Mouse (Mus musculus) spleen, embryonic (tissue): Measurements from ENCODE around the gene Adgre5.

Experiments
- CTCF ChIA-PET: fragments of 350-600 bp; sonication (Branson Sonifier 250); formaldehyde crosslinking; loops from one replicate; lab custom pipeline; 2022; lab: Charles Lee

The Adgre5 gene

DNA sequence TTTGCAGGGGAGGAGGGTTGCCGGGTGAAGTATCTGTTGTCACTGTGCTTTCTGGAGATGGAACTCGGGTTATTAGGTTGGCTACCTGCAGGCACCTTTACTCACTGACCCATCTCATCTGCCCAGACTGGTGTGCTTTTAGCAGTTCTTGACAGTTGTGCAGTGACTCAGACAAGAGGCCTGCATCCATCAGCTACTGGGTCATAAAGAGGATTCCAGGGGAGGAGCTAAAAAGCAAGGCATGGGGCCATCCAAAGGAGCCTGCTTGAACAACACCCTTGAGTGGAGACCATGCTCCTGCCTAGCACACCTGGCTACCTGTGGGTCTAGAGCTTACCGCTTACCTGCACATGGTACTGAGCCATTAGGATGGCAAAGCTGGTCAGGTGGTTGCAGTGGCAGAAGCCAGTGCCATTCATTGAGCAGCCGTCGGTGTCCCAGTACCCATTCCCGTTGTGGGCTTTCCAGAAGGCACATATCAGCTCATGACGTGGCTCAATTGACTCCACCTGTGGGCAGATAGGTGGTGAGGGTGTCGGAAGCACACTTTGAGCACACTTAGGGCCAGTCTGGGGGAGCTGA is 15.5 kb downstream of the Adgre5 start:
- CTCF ChIA-PET, result interaction anchor here (2.1 kb wide), 1 partner anchor 170 kb away, joined by 6 read pairs; no protein-coding TSS in a partner anchor

DNA sequence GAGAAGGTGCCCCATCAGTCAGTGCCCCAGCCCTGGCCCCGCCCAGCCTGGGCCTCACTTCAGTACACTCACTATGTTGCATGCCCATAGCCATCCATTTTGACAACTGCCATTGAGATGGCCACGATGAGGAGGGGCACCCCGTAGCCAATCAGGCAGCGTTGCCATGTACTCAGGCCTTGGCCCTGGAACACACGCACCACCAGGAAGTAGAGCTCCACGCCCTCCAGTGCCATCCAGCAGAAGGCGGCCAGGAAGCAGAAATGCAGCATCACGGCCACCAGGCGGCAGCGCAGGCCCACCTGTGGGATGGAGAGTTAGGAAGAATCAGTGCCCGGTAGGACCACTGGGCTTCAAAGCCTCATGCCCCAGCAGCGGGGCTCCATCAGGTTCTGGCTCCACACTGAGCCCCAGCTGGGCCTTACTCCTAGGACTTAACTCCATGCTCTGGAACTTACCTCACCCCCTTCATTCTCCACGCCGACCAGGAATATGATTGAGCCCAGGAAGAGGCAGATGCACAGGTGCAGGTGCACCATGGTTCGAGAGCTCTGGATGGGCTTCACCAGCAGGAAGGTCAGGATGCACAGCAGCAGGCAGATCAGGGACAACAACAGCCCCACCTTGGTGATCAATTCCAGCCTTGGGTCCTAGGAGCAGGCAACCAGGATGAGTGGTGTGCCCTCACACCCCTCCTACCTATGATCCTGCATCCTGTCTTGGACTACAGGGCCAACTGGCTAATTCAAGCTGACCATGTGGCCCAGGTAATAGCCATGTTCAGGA is 16.2 kb downstream of the Adgre5 start:
- CTCF ChIA-PET, result interaction anchor here (2.1 kb wide), 1 partner anchor 171 kb away, joined by 6 read pairs; no protein-coding TSS in a partner anchor

DNA sequence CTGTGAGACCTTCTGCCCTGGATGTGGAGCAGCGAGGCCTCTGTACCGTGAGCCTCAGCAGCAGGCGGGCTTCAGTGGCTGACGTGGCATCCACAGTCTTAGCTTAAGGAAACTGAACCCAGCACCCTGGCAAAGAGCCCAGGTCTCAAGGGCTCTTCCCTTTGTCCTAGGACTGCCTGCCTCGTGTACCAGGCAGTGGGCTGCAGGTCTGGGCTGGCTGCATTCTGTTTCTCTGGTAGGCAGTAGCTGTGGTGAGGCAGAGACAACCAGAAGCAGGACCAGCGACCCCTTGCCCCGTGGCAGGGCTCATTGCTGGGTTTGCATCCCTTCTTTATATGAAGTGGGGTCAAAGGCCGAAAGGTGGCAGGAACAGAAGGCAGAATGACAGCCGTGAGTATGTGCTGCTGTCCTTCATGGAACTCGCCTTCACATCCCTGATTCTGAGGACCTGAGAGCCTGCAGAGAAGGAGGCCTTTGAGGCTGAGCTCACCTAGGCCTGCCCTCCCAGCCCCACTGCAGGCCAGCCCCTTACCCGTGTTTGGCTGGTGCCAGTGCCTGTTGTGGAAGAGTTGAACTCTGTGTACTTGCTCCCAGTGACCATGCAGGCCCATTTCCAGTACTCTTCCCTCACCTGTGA is 17.6 kb downstream of the Adgre5 start:
- CTCF ChIA-PET, result interaction anchor here (0.7 kb wide), 1 partner anchor 10 kb away, joined by 5 read pairs; no protein-coding TSS in a partner anchor

DNA sequence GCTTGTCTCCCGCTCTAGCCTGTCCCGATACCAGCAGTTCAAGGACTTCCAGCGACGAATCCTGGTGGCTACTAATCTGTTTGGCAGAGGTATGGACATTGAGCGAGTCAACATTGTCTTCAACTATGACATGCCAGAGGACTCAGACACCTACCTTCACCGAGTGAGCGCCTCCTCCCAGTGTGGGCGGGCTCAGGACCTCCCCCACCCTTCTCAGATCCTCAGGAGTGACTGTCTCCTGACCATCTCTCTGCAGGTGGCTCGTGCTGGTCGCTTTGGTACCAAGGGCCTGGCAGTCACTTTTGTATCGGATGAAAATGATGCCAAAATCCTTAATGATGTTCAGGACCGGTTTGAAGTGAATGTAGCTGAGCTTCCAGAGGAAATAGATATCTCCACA is 18.5 kb downstream of the Adgre5 start:
- CTCF ChIA-PET, result interaction anchor here (0.6 to 0.8 kb wide), 2 partner anchors 14 to 324 kb away, joined by 3 read pairs; no protein-coding TSS in a partner anchor

DNA sequence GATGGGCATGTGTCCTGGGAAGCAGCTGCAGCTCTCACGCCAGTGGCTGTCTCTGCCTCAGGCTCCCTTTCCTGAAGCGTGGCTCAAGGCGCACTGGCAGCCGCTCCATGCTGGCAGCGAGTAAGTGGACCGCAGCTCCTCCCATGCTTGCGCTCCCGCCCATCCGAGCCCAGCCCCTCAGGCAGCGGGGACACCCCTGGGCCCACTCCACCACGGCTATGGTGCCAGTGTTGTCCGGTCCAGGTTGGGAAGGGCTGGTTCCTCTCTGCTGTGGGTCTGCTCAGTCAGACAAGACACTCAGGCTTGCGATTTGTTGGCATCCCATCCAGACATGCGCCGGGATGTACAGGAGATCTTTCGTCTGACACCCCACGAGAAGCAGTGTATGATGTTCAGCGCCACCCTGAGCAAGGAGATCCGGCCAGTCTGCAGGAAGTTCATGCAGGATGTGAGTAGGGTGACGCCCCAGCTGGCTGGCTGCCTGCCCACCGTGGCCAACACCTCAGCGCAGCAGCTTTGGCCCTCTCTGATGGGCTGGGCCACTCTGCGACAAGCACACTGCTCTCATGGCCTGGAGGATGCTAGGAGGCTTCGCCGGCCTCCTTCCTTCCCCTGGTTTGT is 19.6 kb downstream of the Adgre5 start:
- CTCF ChIA-PET, result interaction anchor here (0.6 to 1.0 kb wide), 3 partner anchors 15 to 325 kb away, joined by 3 read pairs; no protein-coding TSS in a partner anchor

DNA sequence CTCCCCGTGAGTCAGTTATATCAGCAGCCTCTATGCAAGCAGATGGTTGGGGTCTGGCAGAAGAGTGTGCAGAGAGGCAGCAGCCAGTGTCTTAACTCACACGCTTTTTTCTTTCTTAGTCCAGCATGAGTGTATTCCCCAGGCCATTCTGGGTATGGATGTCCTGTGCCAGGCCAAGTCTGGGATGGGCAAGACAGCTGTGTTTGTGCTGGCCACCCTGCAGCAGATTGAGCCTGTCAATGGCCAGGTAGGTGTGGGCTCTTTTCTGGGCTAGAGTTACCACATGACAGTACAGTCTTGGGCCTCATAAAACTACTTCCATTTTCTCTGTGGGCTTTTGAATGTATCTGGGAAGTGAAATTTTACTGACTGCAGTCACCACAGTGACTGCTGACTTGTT is 21.4 kb downstream of the Adgre5 start:
- CTCF ChIA-PET, result no interaction called here

DNA sequence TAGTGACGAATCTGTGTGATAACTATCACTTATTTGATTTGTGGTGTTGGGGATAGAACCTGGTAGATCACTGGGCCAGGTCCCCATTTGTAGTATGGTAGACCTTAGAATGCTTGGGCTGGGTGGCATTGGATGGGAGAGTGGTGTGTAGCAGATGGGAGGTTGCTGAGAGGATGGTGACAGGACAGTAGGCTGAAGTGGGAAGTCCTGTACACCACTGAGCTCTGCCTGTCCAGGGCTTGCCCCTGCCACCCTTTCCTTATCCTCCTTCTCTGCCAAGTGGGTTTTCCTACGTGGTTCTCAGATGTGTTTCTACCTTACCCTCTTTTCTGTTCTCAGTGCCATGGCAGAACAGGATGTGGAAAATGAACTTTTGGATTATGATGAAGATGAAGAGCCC is 22.1 kb downstream of the Adgre5 start:
- CTCF ChIA-PET, result no interaction called here

DNA sequence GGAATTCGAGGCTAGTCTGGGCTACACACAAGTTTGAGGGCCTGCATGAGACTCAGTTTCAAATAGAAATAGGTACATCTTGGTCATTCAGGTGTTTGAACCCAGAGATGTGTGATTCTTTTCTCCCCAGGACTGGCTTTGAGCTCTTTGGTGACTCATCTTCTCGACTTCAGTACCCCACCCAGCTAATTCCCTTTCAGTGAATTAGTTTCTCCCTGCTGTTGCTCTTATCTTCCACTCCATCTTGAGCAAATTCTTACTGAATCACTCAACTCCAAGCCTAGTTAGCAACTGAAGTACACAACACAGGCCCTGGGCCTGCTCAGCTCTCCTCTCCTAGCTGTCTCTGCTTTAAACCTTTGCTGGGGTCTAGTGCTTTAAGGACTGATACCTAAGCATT is 24.6 kb downstream of the Adgre5 start:
- CTCF ChIA-PET, result no interaction called here

DNA sequence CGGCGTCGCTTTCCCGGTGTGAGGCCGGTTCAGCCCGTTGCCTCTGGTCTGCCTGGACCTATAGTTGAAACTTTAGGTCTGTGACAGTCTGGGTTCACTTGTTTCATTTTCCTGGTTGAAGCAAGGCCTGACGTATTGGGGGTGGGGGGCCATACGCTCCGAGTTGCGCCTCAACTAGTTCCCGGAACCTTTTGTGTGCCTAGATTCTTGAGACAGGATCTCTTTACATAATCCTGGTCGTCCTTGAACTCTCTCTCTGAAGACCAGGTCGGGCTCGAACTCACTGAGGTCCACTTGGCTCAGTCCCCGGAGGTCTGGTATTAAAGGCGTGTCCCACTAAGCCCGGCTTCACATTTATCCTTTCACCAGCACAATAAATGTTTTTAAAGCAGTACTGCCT is 25.4 kb downstream of the Adgre5 start:
- CTCF ChIA-PET, result no interaction called here

DNA sequence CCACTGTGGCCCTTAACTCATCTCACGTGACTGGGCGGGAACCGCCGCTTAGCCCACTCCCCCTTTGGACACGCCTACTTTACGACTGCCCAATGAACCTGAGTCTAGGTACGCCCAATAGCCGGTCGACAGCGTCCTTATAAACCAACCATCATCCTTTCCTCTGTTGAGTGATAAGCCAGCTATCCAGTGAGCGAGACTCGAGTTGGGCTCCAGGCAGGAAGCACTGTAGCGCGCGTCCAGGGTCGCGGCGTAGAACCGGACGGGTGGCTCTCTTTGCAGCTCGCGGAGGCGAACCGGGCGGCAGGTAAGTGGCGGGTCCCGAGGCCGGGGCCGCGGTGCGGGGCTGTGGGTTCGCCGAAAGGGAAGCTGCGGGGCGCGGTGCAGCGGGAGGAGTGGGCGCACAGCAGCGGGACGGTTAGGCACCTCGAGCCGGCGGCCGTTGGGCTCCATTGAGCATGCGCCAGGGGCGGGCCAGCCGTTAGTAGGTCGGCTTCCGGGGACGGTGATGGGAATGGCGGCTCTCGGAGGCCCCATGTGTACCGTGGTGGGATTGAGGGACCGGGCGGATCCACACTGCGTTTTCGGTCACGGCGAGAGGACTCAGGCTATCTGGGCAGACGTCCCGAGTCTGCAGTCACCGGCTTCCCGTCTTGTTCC is 26.0 kb downstream of the Adgre5 start, which contains the start of gene Ddx39:
Gene Ddx39 (plus strand): TSS at position 147 of the 660 bp plus-strand sequence.
- CTCF ChIA-PET, result interaction anchor here (0.5 kb wide), 1 partner anchor 92 kb away, joined by 6 read pairs; no protein-coding TSS in a partner anchor

DNA sequence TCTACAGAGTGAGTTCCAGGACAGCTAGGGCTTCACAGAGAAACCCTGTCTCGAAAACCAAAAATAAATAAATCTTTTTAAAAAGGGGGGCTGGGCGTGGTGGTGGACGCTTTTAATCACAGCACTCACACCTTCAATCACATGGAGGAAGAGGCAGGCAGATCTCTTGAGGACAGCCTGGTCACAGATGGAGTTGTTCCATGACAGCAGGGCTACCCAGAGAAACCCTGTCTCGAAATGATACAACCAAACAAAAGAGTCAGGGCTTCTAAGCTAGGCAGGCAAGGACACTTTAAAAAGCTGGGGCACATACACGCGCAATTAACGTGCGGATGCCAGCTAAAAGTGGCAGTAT is 26.5 kb downstream of the Adgre5 start:
- CTCF ChIA-PET, result interaction anchor here (0.5 kb wide), 1 partner anchor 92 kb away, joined by 6 read pairs; no protein-coding TSS in a partner anchor

DNA sequence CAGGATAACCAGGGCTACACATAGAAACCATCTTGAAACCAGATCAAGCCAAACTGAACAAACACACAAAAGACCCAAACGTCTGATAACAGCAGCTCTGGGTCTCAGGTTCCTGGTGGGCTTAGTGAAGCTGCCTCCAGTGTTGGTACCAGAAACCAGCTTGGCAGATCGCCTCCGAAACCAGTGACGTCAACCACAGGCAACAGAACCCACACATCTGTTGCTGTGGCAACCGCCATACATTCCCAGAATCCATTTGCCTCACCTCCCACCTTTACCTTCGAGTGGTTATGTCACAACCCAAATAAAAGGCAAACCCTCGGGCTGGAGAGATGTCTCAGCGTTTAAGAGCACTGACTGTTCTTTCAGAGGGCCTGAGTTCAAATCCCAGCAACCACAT is 33.6 kb downstream of the Adgre5 start:
- CTCF ChIA-PET, result no interaction called here

DNA sequence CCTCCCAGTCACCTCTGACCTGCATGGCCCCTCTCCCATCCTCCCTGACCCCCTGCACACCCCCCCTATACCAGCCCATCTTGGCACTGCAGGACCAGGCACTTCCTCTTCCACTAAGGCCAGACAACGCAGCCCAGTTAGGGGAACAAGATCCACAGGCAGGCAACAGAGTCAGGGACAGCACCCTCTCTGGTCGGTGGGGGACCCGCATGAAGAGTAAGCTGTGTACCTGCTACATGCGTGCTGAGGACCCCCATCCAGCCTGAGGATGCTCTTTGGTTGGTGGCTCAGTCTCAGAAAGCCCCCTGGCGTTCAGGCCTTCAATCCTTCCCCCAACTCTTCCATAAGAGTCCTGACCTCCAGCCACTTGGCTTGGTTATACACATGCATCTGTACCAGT is 34.7 kb downstream of the Adgre5 start:
- CTCF ChIA-PET, result no interaction called here

DNA sequence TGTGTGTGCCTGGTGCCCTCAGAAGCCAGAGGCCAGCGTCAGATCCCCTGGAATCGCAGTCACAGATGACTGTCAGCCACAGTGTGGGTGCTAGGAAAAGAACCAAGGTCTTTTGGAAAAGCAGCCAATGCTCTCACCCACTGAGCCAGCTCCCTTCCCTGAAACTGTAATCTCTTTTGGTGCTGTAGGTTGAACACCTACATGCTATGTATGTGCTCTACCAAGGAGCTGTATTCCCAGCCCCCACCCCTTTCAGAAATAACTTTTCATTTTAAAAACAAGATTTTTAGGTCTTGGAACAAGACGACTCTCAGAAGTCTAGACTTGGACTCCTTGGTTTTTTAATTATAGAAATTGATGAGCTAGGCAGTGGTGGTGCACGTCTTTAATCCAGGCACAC is 37.7 kb downstream of the Adgre5 start:
- CTCF ChIA-PET, result no interaction called here

DNA sequence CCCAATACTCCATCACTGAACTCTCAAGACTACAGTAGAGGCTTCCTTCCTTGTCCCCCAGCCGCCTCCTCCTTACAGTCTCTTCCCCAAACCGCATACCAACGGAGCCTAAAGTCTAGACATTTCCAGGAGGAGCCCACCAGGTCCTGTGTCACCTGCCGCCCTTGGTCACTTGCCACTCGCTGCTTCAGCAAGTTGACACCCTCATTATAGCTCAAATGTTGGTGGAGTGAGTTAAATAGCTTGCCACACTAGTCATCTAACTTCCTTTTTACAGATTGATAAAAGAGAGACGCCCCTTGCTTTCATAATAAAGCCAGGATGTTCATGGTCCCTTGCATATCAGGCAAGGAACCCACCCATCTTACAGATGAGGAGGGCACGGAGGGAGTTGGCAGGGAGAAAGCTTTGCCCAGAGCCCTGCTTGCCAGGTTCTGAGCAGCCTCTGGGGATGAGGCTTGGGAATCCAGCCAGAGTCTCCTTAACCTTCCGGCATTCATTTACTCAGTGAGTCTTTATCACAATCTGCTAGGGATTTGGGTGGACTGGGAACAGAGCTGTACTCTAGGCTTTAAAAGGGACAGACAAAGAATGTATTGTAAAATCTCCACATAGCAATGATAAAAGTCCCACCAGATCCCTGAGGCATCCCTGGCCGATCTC is 40.6 kb downstream of the Adgre5 start:
- CTCF ChIA-PET, result no interaction called here

DNA sequence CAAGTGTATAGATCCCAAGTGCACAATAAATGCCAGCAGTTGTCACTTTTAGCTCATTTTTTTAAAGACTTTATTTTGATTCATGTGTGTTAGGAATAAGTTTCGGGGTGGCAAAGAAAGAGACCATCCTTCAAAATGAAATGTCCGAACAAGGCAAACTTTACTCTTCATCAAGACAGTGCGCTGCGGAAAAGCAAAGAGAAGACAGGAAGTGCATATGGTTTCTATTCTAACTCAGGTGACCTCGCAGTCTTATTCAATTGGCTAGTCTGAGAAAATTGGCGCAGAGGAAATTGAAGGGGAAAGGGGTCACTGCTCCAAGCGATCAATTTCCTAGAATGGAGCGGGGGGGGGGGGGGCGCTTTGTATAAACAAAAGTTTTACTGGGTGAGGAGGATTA is 41.6 kb downstream of the Adgre5 start:
- CTCF ChIA-PET, result interaction anchor here (0.6 kb wide), 1 partner anchor 11 kb away, joined by 3 read pairs; no protein-coding TSS in a partner anchor

DNA sequence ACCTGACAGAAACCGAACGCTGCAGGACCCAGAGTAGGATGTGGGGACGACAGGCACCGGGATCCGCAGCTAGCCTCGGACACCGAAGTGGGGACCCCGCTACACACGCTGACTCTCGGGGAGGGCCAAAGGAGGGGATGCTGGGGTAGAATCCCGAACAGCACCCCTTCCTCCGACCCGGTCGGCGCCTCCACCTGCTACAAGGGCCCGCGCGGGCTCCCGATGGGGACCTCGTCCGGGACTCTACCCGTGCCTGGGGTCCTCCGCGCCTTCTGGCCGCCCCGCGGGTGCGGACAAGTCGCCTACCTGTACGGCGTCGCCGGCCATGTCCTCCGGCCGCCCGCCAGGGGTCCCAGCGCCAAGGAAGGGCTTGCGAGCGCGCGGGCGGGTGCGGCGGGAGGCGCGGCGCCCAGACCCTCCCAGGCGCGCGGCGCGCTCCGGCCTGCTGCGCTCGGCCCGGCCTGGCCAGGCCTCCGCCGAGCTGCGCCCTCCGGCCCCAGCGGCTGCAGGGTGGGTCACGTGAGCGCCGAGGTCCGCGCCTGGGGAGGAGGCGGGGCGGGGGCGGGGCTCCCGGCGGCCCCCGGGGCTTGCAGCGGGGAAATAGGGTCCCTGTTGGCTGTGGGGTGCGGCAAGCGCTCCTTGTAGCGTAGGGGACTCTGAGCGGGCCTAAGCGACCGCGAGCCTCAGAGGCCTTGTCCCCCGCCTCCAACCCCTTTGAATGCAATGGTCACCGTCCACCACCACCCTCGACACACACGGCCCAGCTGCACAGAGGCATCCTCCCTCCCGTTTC is 42.3 kb downstream of the Adgre5 start, which contains the start of gene Pkn1:
Gene Pkn1 (minus strand): TSS at position 519 of the 793 bp plus-strand sequence.
- CTCF ChIA-PET, result interaction anchor here (0.6 kb wide), 1 partner anchor 11 kb away, joined by 3 read pairs; no protein-coding TSS in a partner anchor

DNA sequence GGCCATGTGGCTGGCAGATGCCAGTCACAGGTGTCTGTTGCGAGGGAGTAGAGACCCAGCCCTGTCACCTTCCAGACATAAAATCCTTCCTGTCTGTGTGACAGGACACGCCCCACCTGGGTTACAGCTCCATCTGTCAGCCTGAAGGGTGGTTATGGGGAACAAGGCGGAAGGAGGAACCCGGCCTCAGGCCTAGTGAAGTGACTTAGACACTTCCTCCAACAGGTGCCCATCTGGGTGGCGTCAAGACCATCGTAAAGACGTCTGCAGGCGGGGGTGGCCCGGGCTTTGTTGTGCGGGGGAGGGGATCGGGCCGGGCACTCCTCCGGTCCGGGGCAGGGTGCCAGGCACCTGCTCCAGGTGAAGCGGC is 42.9 kb downstream of the Adgre5 start:
- CTCF ChIA-PET, result no interaction called here

DNA sequence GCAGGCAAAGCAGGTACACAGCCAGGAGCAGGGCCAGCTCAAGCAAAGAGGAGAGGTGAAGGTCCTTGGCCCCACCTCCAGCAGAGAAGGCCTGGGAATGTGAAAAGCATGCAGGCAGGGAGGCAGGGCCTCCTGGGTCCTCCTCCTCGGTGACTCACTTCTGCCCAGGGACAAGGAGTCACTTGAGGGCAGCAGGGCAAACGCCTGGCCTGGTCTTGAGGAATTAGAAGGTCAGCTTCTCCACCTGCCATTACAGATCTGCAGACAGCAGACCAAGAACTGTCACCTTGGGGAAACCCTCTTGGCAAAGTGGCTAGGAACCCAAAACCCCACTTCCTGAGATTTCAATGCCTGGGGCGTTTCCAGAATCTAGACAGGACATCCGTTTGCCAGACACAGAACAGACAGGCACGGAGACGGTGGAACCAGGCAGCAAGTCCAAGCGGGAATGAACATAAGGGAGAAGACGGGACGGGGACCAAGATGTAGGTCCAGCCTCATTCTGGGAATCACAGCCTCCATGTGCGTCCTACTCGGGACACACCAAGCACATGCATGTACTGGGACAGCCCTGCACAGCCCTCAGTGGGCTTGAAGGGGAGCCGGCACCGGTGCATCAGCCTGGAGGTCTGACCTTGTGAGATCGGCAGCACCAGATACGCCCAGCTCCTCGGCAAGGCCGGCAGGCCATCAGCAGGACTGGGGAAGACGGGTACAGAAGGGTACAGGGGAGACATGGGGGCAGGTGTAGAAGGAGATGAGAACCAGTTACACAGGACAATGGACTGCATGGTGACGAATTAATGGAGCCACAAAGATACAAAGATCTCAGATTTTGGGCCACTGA is 43.5 kb downstream of the Adgre5 start:
- CTCF ChIA-PET, result interaction anchor here (0.5 to 1.5 kb wide), 4 partner anchors 44 to 368 kb away, joined by 3 to 9 read pairs (median 4); no protein-coding TSS in a partner anchor
